Mouse (Mus musculus) mature B cell (primary cell): ENCODE measurements around the gene Crym.

Experiments used
- in situ Hi-C: fragments of 300-500 bp; cut with MboI; formaldehyde crosslinking; loops from 2 replicates; pipeline ENCODE4 v1.14.3; 2019

The Crym gene

DNA sequence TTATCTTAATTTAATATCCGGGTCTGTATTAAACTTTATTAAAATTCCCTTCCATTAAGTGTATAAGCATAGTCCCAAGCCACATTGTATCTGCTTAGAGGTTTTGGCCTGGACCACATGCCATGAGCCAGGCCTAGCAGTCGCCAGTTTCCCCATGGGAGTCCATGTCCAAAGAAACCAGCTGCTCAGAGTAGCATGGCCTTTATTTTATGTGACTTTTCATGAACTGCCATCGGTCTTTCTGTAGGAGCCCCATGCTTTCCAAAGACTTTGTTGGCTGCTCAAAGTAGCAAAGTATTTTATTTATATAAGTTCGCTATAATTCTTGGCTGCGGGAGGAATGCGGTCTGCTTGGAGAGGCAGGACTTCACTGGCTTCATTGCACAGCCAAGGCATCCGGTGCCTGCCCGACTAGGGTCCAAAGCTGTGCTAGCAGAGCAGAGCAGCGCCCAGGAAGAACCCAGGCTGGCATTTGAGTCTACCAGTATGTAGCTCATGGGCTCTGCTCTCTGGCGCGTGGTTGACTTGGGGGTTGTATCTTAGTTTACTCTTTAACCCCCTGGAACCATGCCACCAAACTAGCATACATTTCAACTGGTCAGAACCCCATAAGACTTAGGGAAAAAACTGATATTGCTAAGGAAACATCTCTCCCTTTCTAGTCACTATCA, 38.2 kb downstream of the Crym start:
- in situ Hi-C loops = no loop called here

DNA sequence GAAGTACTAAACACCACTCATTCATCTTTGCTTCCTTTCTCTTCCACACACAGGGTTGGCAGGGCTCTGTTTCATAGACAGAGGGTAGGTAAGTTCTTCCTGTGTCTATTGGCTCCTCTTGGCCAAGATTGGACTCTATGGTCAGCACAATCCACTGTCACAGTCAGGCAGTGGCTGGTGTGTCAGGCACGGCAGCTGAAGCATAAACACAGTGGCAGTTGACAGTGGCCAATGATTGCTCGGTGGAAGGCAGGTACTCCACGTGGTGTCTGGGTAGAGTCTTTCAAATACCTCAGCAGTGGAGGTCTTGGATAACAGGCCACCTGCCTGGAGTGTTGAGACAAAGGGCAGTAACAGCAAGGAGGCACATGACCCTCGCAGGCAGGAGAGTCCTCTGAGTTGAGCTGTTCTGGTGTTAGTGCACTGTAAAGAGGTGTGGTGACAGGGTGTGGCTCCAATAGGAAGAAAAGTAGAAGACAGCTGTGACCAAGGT, 43.7 kb downstream of the Crym start:
- in situ Hi-C loops = no loop called here

DNA sequence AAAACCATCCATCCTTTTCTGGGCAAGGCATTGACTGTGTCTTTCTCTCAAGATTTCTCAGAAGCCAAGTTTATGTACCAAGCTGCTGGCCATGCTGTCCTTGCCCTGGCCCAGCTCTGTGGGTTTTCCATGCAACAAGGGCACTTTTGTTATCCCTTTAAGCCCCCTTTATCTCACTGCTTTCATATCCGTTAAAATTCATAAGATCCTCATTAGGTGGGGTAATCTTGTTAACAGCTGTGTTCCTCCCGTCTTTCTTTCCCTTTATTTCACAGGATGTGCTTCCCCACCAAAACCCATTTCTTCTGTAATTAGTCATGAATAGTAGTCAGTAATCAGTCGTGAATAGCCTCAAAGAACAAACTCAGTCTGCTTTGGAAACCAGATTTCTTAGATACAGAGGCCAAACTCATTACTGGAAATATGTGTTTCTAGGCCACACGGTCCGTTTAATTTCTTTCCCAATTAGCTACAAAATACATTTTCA, 44.3 kb downstream of the Crym start:
- in situ Hi-C loops = no loop called here

DNA sequence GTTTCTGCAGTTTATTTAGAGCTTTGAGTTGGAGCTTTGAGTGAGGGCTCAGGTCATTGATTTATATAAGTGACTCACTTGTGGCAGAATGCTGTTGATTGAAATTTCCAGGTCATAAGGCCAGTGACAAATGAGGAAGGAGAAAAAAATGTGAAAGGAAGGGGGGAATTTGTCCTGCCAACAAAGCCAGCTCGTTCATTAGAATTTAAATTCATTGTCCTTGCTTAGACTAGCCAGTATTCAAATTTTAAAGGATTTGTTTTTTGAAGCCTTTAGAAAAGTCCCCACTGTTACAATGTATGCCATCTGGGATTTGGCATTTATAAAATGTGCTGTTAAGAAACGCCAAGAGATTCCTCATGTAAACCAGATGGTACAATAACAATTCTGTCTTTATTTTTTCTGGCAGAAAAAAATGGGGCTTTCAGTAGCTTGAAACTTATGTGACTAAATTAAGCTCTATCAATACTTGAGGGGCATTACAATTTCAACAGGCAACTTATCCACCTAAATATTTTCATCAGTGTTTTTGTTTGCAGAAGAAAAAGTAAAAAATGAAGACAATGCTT, 45.0 kb downstream of the Crym start:
- in situ Hi-C loops = no loop called here

DNA sequence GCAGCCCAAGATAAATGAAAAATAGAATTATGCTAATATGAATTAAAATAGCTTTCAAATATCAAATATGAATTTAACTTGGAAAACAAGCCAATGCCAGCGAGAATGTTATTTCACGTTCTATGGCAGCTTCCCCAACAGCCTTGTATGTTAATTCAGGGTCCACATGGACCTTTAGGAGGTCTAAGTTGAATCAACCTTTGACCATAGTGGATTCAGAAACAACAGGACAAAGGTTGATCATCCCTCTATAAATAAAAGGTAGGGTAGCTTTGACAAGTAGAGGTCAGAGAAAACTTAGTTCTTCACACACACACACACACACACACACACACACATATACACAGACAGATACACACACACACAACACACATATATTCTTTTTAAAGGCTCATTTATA, 51.0 kb downstream of the Crym start:
- in situ Hi-C loops = no loop called here

DNA sequence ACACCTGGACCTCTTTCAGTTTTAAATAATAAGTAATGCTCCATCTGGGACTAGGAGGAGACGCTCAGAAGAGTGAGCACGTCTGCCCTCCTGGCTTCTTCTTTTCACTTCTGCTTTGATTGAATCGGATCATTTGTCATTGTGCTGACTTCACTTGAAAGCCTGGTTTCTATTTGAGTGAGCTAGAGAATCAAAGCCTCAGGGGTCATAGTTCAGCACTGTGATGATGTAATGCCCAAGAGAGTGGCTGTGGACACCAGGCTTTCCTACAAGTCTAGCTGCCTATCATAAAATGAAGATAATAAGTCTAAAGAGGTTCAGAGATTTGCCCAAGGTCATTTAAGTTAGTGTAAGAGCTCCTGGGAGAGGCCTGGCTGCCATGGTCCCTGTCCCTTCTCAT, 51.7 kb downstream of the Crym start:
- in situ Hi-C loops = no loop called here

DNA sequence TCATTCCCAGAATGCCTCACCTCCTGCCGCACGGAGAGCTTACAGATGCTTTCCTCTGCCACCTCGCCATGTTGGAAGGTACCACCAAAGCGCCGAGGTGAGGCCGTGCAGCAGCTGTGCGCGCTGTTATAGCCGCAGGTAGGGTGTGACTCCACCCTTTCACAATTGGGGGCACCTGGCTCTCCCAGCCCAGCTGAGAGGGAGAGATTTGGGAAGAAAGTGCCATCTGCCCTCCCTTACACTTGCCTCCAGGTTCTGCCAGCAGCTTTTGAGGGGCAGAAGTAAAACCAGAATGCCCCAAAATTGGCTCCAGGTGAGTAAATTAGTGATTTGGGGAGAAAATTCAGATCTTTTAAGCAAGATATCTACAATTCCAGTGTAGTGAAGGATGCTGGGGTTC, 56.7 kb downstream of the Crym start, which contains the start of gene Zp2:
TSS of gene Zp2 (minus strand) at position 101 of the 400 bp plus-strand sequence.
- in situ Hi-C loops = no loop called here

DNA sequence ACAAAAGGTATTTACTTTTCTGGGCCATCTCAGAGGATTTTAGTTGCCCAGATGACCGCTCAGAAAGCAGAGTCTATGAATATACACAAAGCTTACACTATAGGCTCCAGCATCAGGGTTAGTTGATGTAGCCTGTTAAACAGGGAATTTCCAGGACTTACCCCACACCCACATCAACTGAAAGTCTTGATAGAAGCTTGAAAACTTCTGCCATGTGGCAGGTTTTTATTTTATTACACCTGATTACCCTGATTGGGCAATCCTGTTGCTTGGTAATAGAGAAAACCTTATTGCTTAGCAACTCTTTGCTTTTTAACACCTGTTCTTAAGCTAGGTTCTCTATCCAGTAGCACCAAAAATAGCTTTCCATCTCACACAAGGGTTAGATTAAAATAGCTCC, 59.2 kb downstream of the Crym start:
- in situ Hi-C loops = no loop called here
